Mouse (Mus musculus) midbrain, embryonic 15.5 days (tissue): ENCODE measurements around the gene Ugt1a6a. TPM values are rescaled to one million over a fixed set of nuclear protein-coding genes. Genes with fewer than 3 reads are reported as not detected.

Experiments
- ATAC-seq: fragments of 200-750 bp; cut with Nextera tagmentation; replicated peaks from 2 replicates; pipeline ENCODE4 v1.8.0; 2017; ENCODE audit warnings: moderate TSS enrichment
- H3K27ac ChIP-seq: fragments of 300-500 bp; sonication (generic); 2 replicates; pipeline ENCODE4 v1.5.1; 2015; ENCODE audit warnings: mild to moderate bottlenecking, inconsistent platforms
- H3K27me3 ChIP-seq: fragments of 300-500 bp; sonication (generic); replicated peaks from 2 replicates; pipeline ENCODE4 v1.6.1; 2015; ENCODE audit warnings: inconsistent platforms
- H3K36me3 ChIP-seq: fragments of 300-500 bp; sonication (generic); replicated peaks from 2 replicates; pipeline ENCODE4 v1.6.1; 2015; ENCODE audit warnings: inconsistent platforms
- H3K4me1 ChIP-seq: fragments of 300-500 bp; sonication (generic); 2 replicates; pipeline ENCODE4 v1.6.1; 2015; ENCODE audit warnings: inconsistent platforms
- H3K4me2 ChIP-seq: fragments of 300-500 bp; sonication (generic); 2 replicates; pipeline ENCODE4 v1.6.1; 2015; ENCODE audit warnings: inconsistent platforms, mild to moderate bottlenecking, moderate library complexity
- H3K4me3 ChIP-seq: fragments of 300-500 bp; sonication (generic); 2 replicates; pipeline ENCODE4 v1.5.1; 2015; ENCODE audit warnings: mild to moderate bottlenecking, inconsistent platforms
- H3K9ac ChIP-seq: fragments of 300-500 bp; sonication (generic); 2 replicates; pipeline ENCODE4 v1.6.1; 2015; ENCODE audit warnings: mild to moderate bottlenecking, inconsistent platforms
- H3K9me3 ChIP-seq: fragments of 300-500 bp; sonication (generic); 2 replicates; pipeline ENCODE4 v1.6.1; 2016; ENCODE audit warnings: inconsistent platforms
- WGBS: fragments of 180-500 bp; shearing (Covaris S2); methylation state at CpG from one replicate; pipeline ENCODE4 v1.1.7; 2015; ENCODE audit warnings: mixed read lengths; 5-methylcytosine and 5-hydroxymethylcytosine counted together
- polyA plus RNA-seq: library from polyadenylated mRNA; unstranded; fragments of >200 nt; fragmentation: Nextera tagmentation; extraction: Ambion mirVana; gene quantifications from 2 replicates; pipeline ENCODE4 v1.2.1, GENCODE M21; 2015

The Ugt1a6a gene
- polyA plus RNA-seq, 1 experiment from 2014 or later = 1.5 TPM

DNA sequence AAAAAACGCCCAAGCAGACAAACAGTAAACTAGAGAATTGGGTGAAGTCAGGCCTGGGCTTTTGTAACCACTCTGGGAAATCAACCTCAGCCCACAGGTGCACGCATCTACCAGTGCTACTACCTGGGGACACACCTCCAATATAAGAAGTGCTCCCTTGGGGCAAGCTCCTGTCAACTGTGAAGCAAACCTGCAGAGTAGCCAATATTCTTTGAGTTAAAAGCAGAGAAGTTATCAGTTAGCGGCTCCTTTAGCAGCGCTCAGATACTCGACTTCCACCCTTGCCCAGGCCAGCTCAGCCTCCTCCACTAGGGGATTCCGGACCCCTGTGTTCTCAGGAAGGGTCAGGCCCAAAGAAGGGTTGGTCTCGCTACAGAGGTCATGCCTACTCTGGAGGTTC is 127.1 kb downstream of the Ugt1a6a start:
- Histone ChIP-seq H3K4me2 (no peak overlapping the region), H3K4me1 (no peaks in the 10 kb centered on the region), H3K9ac (no peak overlapping the region), H3K36me3 (peaks cover 56% of the 10 kb centered on the region), H3K27ac (no peak overlapping the region), H3K27me3 (no peaks in the 10 kb centered on the region), H3K4me3 (no peak overlapping the region), H3K9me3 (no peaks in the 10 kb centered on the region)
- ATAC-seq = no peak
- 87% methylated on average over 7 of the region's 7 CpGs for WGBS

DNA sequence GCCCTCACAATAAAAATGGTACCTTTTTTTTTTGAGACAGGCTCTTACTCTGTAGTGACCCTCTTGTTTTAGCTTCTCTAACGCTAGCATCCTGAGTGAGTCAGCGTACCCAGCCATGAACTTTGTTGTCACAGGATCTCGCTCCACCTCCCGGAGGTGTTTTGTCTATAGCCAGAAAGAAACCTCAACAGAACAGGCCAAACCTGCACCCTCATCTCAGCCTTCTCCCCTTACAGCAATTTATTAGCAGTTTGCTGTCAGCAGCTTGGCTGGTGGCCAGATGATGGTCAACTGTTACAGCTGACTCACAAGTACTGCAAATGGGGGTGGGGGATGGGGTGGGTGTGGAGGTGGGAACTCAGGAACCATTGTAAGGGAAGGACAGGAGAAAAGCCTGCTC is 127.6 kb downstream of the Ugt1a6a start:
- no peak for ATAC-seq
- no peak overlapping the region for H3K27ac ChIP-seq

DNA sequence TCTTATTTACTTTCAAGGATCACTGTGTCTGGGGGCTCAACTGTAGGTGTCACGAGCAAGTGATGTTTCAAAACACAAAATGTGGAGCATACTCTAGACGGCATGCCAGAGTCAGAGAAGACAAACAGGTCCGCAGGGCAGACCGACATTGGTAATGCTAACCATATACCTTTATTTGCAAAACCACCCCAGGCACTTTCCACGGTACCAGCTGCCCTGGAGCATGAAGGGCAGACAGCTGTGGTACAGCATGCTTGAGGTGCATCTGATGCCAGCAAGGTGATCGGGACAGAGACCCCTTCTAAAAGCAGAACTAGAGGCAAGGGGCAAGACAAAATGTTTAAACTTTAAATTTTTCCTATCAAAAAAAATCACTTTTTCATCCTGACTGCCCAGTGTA is 128.4 kb downstream of the Ugt1a6a start:
- no peak overlapping the region for H3K4me2 ChIP-seq
- WGBS = 77% methylated on average over 6 of the region's 6 CpGs
- no peak for ATAC-seq
- no peak overlapping the region for H3K4me3 ChIP-seq
- no peaks in the 10 kb centered on the region for H3K4me1 ChIP-seq
- no peaks in the 10 kb centered on the region for H3K9me3 ChIP-seq
- H3K9ac ChIP-seq = no peak overlapping the region
- H3K36me3 ChIP-seq = peaks cover 69% of the 10 kb centered on the region
- H3K27ac ChIP-seq = no peak overlapping the region
- H3K27me3 ChIP-seq = no peaks in the 10 kb centered on the region

More for the DNA sequence above, 127.6 kb downstream of the Ugt1a6a start:
- H3K4me3 ChIP-seq = no peak overlapping the region
- H3K9ac ChIP-seq = no peak overlapping the region
- H3K27me3 ChIP-seq = no peaks in the 10 kb centered on the region
- no peak overlapping the region for H3K4me2 ChIP-seq
- H3K9me3 ChIP-seq = no peaks in the 10 kb centered on the region
- no peaks in the 10 kb centered on the region for H3K4me1 ChIP-seq
- WGBS = 85% methylated on average over 4 of the region's 4 CpGs
- H3K36me3 ChIP-seq = peaks cover 62% of the 10 kb centered on the region

DNA sequence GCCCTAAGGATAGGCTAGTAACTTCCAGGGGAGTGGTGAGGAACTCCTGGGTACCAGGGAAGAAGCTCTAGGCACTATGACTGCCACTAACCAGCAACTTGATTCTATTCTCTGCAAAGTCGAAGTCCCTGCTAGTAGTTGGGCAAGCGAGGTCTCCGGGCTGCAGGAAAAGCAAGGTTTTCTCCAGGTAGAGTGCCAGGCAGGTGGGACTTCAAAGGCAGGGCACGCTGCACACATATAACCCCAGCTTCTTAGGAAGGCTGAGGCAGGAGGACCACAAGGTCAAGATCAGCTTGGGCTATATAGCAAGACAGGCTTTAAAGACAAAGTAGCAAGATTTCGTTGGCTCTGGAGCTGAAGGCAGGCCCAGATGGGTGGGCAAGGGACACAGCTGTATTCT is 129.2 kb downstream of the Ugt1a6a start:
- ATAC-seq = no peak
- 92% methylated on average over 5 of the region's 5 CpGs for WGBS
- Histone ChIP-seq H3K4me1 (no peaks in the 10 kb centered on the region), H3K4me3 (no peak overlapping the region), H3K27ac (no peak overlapping the region), H3K27me3 (no peaks in the 10 kb centered on the region), H3K9me3 (no peaks in the 10 kb centered on the region), H3K9ac (no peak overlapping the region), H3K4me2 (no peak overlapping the region), H3K36me3 (peaks cover 77% of the 10 kb centered on the region)

DNA sequence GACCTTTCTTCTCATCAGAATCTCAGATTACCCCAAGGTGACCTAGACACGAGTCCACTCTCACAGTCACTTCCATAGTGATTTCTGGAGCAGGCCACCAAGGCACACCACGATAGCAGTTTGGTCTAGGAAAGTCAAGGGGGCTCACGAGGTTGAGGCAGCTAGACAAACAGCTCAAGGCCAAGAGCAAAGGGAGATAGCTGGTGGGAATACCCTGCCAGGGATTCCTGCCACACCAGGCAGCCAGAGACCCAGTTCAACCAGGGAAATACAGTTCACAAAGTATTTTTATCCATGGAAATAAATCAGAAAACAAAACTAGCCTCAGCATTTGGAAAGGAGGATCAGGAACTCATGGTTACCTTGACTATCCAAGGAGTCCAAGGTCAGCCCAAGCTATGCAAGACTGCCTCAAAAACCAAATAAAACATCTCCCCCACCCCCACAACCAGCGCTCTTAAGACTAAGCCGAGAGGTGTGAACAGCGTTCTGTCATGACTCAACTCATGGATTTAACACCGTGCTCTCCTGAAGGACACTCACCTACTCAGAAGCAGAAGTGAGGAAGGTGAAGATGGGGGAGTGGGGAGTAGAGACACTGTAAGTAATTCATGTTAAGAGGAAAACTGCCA is 129.7 kb downstream of the Ugt1a6a start:
- Histone ChIP-seq H3K36me3 (peaks cover 83% of the 10 kb centered on the region), H3K4me1 (no peaks in the 10 kb centered on the region), H3K4me2 (no peak overlapping the region), H3K27ac (no peak overlapping the region), H3K9me3 (no peaks in the 10 kb centered on the region), H3K27me3 (no peaks in the 10 kb centered on the region), H3K4me3 (no peak overlapping the region), H3K9ac (no peak overlapping the region)
- ATAC-seq = no peak
- 90% methylated on average over 7 of the region's 7 CpGs for WGBS

DNA sequence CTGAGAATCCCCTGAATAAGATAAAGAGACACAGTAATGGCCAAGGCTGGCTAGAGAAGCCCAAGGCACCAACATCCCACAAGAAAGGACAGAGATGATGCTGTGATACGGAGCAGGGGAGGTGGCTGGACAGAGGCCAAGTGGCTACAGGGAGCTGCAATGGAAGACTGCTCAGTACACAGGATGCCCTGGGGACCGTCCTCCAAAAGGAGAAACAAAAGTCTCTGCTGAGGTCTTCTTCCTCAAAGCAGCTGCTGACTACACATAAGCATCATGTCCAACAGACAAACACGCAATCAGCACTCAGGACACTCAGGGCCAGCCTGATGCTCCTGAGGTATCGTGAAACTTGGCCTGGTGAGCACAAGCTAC is 130.2 kb downstream of the Ugt1a6a start:
- ATAC-seq = no peak
- Histone ChIP-seq H3K9me3 (no peaks in the 10 kb centered on the region), H3K4me1 (no peaks in the 10 kb centered on the region), H3K9ac (no peak overlapping the region), H3K27ac (no peak overlapping the region), H3K4me3 (no peak overlapping the region), H3K27me3 (no peaks in the 10 kb centered on the region), H3K36me3 (peaks cover 88% of the 10 kb centered on the region), H3K4me2 (no peak overlapping the region)
- WGBS = 79% methylated on average over 4 of the region's 4 CpGs

DNA sequence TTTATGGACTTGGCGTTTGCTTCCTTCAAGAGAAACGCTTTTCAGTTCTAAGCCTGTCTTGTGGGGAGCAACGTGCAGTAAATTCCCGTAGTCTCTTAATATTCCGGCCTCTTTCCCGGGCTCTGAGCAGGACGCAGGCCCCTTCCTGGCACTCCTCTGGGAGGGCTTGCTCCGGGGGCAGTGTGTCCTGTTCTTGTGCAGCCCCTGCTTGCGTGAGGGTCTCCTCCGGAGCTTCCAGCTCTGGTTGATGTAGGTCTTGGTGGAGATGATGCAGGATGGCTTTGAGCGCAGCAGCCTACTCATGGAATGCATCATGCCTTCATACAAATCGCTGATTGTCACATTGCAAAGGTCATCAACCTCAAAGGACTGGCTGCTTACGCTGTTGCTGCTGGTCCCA is 131.5 kb downstream of the Ugt1a6a start:
- no peak for ATAC-seq
- no peak overlapping the region for H3K27ac ChIP-seq

DNA sequence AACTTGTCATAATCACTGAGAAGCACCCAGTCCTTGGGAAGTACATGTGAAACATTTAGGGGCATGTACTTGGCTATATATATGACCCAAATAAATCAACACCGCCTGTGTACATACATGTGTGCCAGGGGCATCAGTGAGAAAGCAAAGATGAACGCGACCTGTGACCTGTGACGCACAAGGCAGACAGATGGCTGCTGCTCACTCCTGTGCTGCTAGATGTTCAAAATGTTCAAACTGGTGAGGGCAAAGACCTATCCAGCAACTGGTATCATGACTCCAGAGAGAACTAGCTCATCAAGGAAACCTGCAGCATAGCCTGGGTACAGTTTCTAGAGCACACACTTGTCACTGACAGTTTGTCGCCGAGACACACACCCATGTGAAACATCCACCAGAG is 132.9 kb downstream of the Ugt1a6a start:
- Histone ChIP-seq H3K9ac (no peak overlapping the region), H3K4me2 (no peak overlapping the region), H3K4me3 (no peak overlapping the region), H3K36me3 (peaks cover 76% of the 10 kb centered on the region), H3K4me1 (no peaks in the 10 kb centered on the region), H3K9me3 (no peaks in the 10 kb centered on the region), H3K27ac (no peak overlapping the region), H3K27me3 (no peaks in the 10 kb centered on the region)
- WGBS = 95% methylated on average over 6 of the region's 6 CpGs
- no peak for ATAC-seq

More for the DNA sequence above, 131.5 kb downstream of the Ugt1a6a start:
- Histone ChIP-seq H3K4me3 (no peak overlapping the region), H3K4me2 (no peak overlapping the region), H3K27me3 (no peaks in the 10 kb centered on the region), H3K4me1 (no peaks in the 10 kb centered on the region), H3K9me3 (no peaks in the 10 kb centered on the region), H3K9ac (no peak overlapping the region), H3K36me3 (peaks cover 87% of the 10 kb centered on the region)
- WGBS = 90% methylated on average over 13 of the region's 13 CpGs

DNA sequence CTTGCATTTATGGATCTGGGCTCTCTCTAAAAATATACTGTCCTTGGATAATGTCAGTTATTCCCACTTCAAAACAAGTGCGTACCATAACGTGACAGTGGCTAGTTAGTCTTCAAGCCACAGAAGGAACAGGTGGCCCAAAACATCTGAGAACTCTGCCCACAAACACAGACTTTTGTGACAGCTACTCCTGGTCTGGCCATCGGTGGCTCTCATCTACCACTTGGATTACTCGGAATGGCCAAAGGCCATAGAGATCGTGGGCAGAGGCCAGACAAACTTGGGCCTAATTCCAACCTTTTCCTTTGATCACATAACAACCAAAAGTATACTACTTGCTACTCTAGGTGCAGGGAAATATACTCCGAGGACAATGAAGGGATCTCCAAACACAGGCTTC is 133.5 kb downstream of the Ugt1a6a start:
- ATAC-seq = no peak

More for the DNA sequence above, 133.5 kb downstream of the Ugt1a6a start:
- Histone ChIP-seq H3K4me1 (no peaks in the 10 kb centered on the region), H3K36me3 (peaks cover 70% of the 10 kb centered on the region), H3K27ac (no peak overlapping the region), H3K9me3 (no peaks in the 10 kb centered on the region), H3K9ac (no peak overlapping the region), H3K4me3 (no peak overlapping the region), H3K27me3 (no peaks in the 10 kb centered on the region), H3K4me2 (no peak overlapping the region)
- WGBS = 85% methylated on average over 6 of the region's 6 CpGs

Other genes with a start within 250 kb of the Ugt1a6a start
- gene Usp40, start 126.3 kb upstream of the Ugt1a6a start, polyA plus RNA-seq = 22.0 and 23.4 TPM in 2 replicates
- not detected in 2 replicates for gene Ugt1a10, start 79.4 kb upstream of the Ugt1a6a start, polyA plus RNA-seq
- gene Ugt1a9, start 64.0 kb upstream of the Ugt1a6a start, polyA plus RNA-seq = not detected in 2 replicates
- not detected in 2 replicates for gene Ugt1a8, start 47.0 kb upstream of the Ugt1a6a start, polyA plus RNA-seq
- 1.1 and 1.2 TPM in 2 replicates for gene Ugt1a7c, start 39.7 kb upstream of the Ugt1a6a start, polyA plus RNA-seq
- 0.45 and 0.70 TPM in 2 replicates for gene Ugt1a6b, start 31.6 kb upstream of the Ugt1a6a start, polyA plus RNA-seq
- gene Ugt1a5, start 31.2 kb downstream of the Ugt1a6a start, polyA plus RNA-seq = not detected in 2 replicates
- 0.15 TPM in 1 of 2 replicates, not detected in the other for gene Ugt1a2, start 65.8 kb downstream of the Ugt1a6a start, polyA plus RNA-seq
- 13.2 and 13.5 TPM in 2 replicates for gene Dnajb3, start 71.0 kb downstream of the Ugt1a6a start, polyA plus RNA-seq
- gene Ugt1a1, start 77.2 kb downstream of the Ugt1a6a start, polyA plus RNA-seq = not detected in 2 replicates
- 0.50 and 0.86 TPM in 2 replicates for gene Mroh2a, start 92.2 kb downstream of the Ugt1a6a start, polyA plus RNA-seq
- gene Hjurp, start 142.8 kb downstream of the Ugt1a6a start, polyA plus RNA-seq = 85.4 and 86.4 TPM in 2 replicates
- gene Trpm8, start 142.9 kb downstream of the Ugt1a6a start, polyA plus RNA-seq = 0.09 and 0.10 TPM in 2 replicates